Comparison of ENCODE assay signal across 8 mouse cellular contexts in genomic region chr6:94700612-94701011, GRCm38 (mm10). TPM values are rescaled to one million over a fixed set of nuclear protein-coding genes. Genes with fewer than 3 reads are reported as not detected.
DNase-seq lines count a peak whose midpoint lies in the region; ATAC-seq and TF ChIP-seq lines count a peak whose summit lies in the region.

No protein-coding gene starts in this region.

- H3K27ac ChIP-seq in hindbrain, embryonic 16.5 days (ENCODE audit: low read depth, low read length), result peak overlapping the region; percentile 51; the same call in 1 of the 2 replicates
- H3K27ac ChIP-seq in liver, adult 2 months (replicated peaks; ENCODE audit: insufficient read depth, low read depth, low read length), result peak overlapping the region; percentile 29
- no peak overlapping the region for H3K27ac ChIP-seq in midbrain, postnatal 0 days (ENCODE audit: low read depth, low read length)

- peaks cover 22% of the 10 kb centered on the region for H3K79me2 ChIP-seq in liver, adult 2 months (ENCODE audit: control insufficient read depth, insufficient read depth, low read length)

- H3K27me3 ChIP-seq in hindbrain, embryonic 16.5 days (replicated peaks; ENCODE audit: control insufficient read depth, insufficient read depth, low read length), result no peaks in the 10 kb centered on the region
- no peaks in the 10 kb centered on the region for H3K27me3 ChIP-seq in liver, adult 2 months (ENCODE audit: control insufficient read depth, insufficient read depth, low read length)
- H3K27me3 ChIP-seq in midbrain, postnatal 0 days (ENCODE audit: insufficient read depth, low read length), result no peaks in the 10 kb centered on the region

- no peak for ATAC-seq in hindbrain, embryonic 16.5 days
- ATAC-seq in midbrain, postnatal 0 days (ENCODE audit: low FRiP score), result no peak

- no peak overlapping the region for H3K9ac ChIP-seq in hindbrain, embryonic 16.5 days (ENCODE audit: low read depth, low read length)
- H3K9ac ChIP-seq in liver, adult 2 months (ENCODE audit: low read depth, low read length), result 0 out of 2 replicates have a peak overlapping the region, but pooled peaks have one; percentile 15
- no peak overlapping the region for H3K9ac ChIP-seq in midbrain, postnatal 0 days (replicated peaks; ENCODE audit: low read length, poor library complexity, severe bottlenecking)

- TF ChIP-seq POLR2A in liver, adult 2 months (IDR thresholded peaks at IDR 0.05; ENCODE audit: extremely low read depth, insufficient read depth, low read length), result no peak

- peak overlapping the region; percentile 92 for H3K4me2 ChIP-seq in hindbrain, embryonic 16.5 days (ENCODE audit: low read length)
- H3K4me2 ChIP-seq in midbrain, postnatal 0 days (ENCODE audit: low read depth, low read length, poor library complexity, severe bottlenecking), result peak overlapping the region; percentile 93

- H3K4me1 ChIP-seq in hindbrain, embryonic 16.5 days (ENCODE audit: control insufficient read depth, insufficient read depth, low read depth, low read length), result peaks cover 23% of the 10 kb centered on the region
- H3K4me1 ChIP-seq in liver, adult 2 months (ENCODE audit: control insufficient read depth, insufficient read depth, low read length), result peaks cover 23% of the 10 kb centered on the region
- H3K4me1 ChIP-seq in midbrain, postnatal 0 days (ENCODE audit: insufficient read depth, low read length), result no peaks in the 10 kb centered on the region; the same call in 1 of the 2 replicates

- peak; percentile 29 to 42 for DNase-seq in urinary bladder, adult 18-20 months (ENCODE audit: low spot score in 2 of 2)
- no peak for DNase-seq in urinary bladder, postnatal 10 days (ENCODE audit: low spot score)
- DNase-seq in cerebellum, adult 9-11 months, result peak; percentile 77
- DNase-seq in gastrocnemius, adult 8-10 months (ENCODE audit: low spot score in 2 of 2), result peak; percentile 70
- DNase-seq in liver, adult 2 months (ENCODE audit: extremely low read depth, low read depth, low spot score), result peak; percentile 87
- peak; percentile 56 for DNase-seq in midbrain, postnatal 0 days (ENCODE audit: low spot score)
- peak; percentile 73 for DNase-seq in thymus, postnatal 4 days

- peak overlapping the region; percentile 83 for H3K4me3 ChIP-seq in hindbrain, embryonic 16.5 days (ENCODE audit: low read length)
- peak overlapping the region; percentile 30 for H3K4me3 ChIP-seq in liver, adult 2 months (ENCODE audit: insufficient read depth, low read depth, low read length)
- H3K4me3 ChIP-seq in midbrain, postnatal 0 days (ENCODE audit: low read depth, low read length), result peak overlapping the region; percentile 92

- H3K9me3 ChIP-seq in hindbrain, embryonic 16.5 days (ENCODE audit: control insufficient read depth, low read length), result no peaks in the 10 kb centered on the region
- H3K9me3 ChIP-seq in midbrain, postnatal 0 days (ENCODE audit: low read length), result no peaks in the 10 kb centered on the region

- no peak for TF ChIP-seq CTCF in liver, adult 2 months (IDR thresholded peaks at IDR 0.05; ENCODE audit: low read depth, low read length)
- TF ChIP-seq CTCF in midbrain, postnatal 0 days (IDR thresholded peaks at IDR 0.05), result no peak

- H3K36me3 ChIP-seq in hindbrain, embryonic 16.5 days (ENCODE audit: control insufficient read depth, insufficient read depth, low read length), result no peaks in the 10 kb centered on the region
- H3K36me3 ChIP-seq in liver, adult 2 months (ENCODE audit: control insufficient read depth, insufficient read depth, low read length), result no peaks in the 10 kb centered on the region
- H3K36me3 ChIP-seq in midbrain, postnatal 0 days (ENCODE audit: insufficient read depth, low read length), result no peaks in the 10 kb centered on the region

- 0% methylated on average over 8 of the region's 8 CpGs for WGBS in hindbrain, embryonic 16.5 days
- under 1% methylated on average over 8 of the region's 8 CpGs for WGBS in liver, adult 2 months
- under 1% methylated on average over 8 of the region's 8 CpGs for WGBS in midbrain, postnatal 0 days

RNA-seq across cellular contexts. Expression of gene Lrig1, which starts 0.7 kb away (rescaled TPM):
- 10 to 100 TPM; 43.8 to 49.3 (median 48.3) TPM for total RNA-seq in gastrocnemius, adult 8-10 months (2022)
- polyA plus RNA-seq in hindbrain, embryonic 16.5 days (2015; fragmentation: Nextera tagmentation; extraction: Ambion mirVana), result 18.7 and 22.7 TPM in 2 replicates
- total RNA-seq in liver, adult 2 months (2014; rRNA removed), result 12.4 and 13.3 TPM in 2 replicates
- 12.9 and 14.8 TPM in 2 replicates for polyA plus RNA-seq in liver, adult 2 months (2012; rRNA removed)
- 76.3 and 90.8 TPM in 2 replicates for total RNA-seq in midbrain, postnatal 0 days (2014; rRNA removed)
- 16.6 and 22.6 TPM in 2 replicates for polyA plus RNA-seq in midbrain, postnatal 0 days (2015; fragmentation: Nextera tagmentation; extraction: Ambion mirVana)

Comparison
In these comparisons a context has a peak if more than half of its experiments do, and no peak if none do; other contexts are left out.
1. H3K4me3 ChIP-seq: peak in every context shown above with its lines; median percentile 92 in midbrain, postnatal 0 days; 83 in hindbrain, embryonic 16.5 days; 30 in liver, adult 2 months.